Mouse (Mus musculus) C2C12 (cell line): ENCODE results near the gene Bcas3. TPM values are rescaled to one million over a fixed set of nuclear protein-coding genes. Genes with fewer than 3 reads are reported as not detected.

ENCODE experiments used
- H3K27me3 ChIP-seq: one replicate; pipeline ENCODE4 v1.6.1; 2011; ENCODE audit not compliant: control insufficient read depth, insufficient read depth, insufficient read length
- H3K36me3 ChIP-seq: one replicate; pipeline ENCODE4 v1.6.1; 2011; ENCODE audit not compliant: control insufficient read depth, insufficient read depth
- H3K4me3 ChIP-seq: one replicate; pipeline ENCODE4 v1.5.1; 2011; ENCODE audit warnings: mild to moderate bottlenecking, control low read depth; ENCODE audit not compliant: poor library complexity, insufficient read depth, severe bottlenecking
- H3K79me2 ChIP-seq: one replicate; pipeline ENCODE4 v1.6.1; 2011; ENCODE audit not compliant: control insufficient read depth, insufficient read depth
- H3K79me3 ChIP-seq: one replicate; pipeline ENCODE4 v1.6.1; 2011; ENCODE audit warnings: low read depth, control low read depth
- H3ac ChIP-seq: one replicate; pipeline ENCODE3; 2011; ENCODE audit warnings: low read depth; ENCODE audit not compliant: control insufficient read depth, insufficient read length
- CEBPB ChIP-seq: IDR thresholded peaks from one replicate; pipeline ENCODE4 v1.6.1; 2011; ENCODE audit warnings: low read depth, mild to moderate bottlenecking, control low read depth, moderate library complexity
- CTCF ChIP-seq: IDR thresholded peaks from one replicate; pipeline ENCODE4 v1.5.1; 2011; ENCODE audit not compliant: control insufficient read depth, insufficient read depth, insufficient read length
- FOSL1 ChIP-seq: IDR thresholded peaks from one replicate; pipeline ENCODE4 v1.8.0; 2011; ENCODE audit warnings: mild to moderate bottlenecking, low read length; ENCODE audit not compliant: poor library complexity, insufficient read depth, severe bottlenecking
- MAX ChIP-seq: IDR thresholded peaks from one replicate; pipeline ENCODE4 v1.6.1; 2011; ENCODE audit warnings: mild to moderate bottlenecking, control low read depth
- MYOD1 ChIP-seq: IDR thresholded peaks from one replicate; pipeline ENCODE4 v1.6.1; 2011; ENCODE audit warnings: low read depth; ENCODE audit not compliant: control insufficient read depth, insufficient read length
- MYOG ChIP-seq: IDR thresholded peaks from one replicate; pipeline ENCODE4 v1.6.1; 2011; ENCODE audit not compliant: control insufficient read depth, insufficient read length; ENCODE audit errors: extremely low read depth
- USF1 ChIP-seq: IDR thresholded peaks from one replicate; pipeline ENCODE4 v1.6.1; 2011; ENCODE audit warnings: low read depth, mild to moderate bottlenecking, control low read depth, moderate library complexity
- polyA plus RNA-seq: library from polyadenylated mRNA; unstranded; fragments of >200 nt; fragmentation: generic; extraction: Trizol; gene quantifications from one replicate; pipeline ENCODE4 v1.2.1, GENCODE M21; 2012; ENCODE audit warnings: missing spikeins

Gene Bcas3
- polyA plus RNA-seq, 1 experiment, result 11.1 TPM

- Histone ChIP-seq H3K79me3 (no peaks in the 10 kb centered on the region), H3K27me3 (no peaks in the 10 kb centered on the region), H3ac (no peak overlapping the region), H3K36me3 (no peaks in the 10 kb centered on the region), H3K4me3 (no peak overlapping the region), H3K79me2 (no peaks in the 10 kb centered on the region)
- TF ChIP-seq USF1, result no peak
- no peak for TF ChIP-seq MYOD1
- no peak for TF ChIP-seq MAX
- no peak for TF ChIP-seq CTCF
- TF ChIP-seq FOSL1, result no peak
- no peak for TF ChIP-seq CEBPB
- TF ChIP-seq MYOG, result no peak
Observed at GRCm38 (mm10) chr11:85792534-85793215, 439.7 kb downstream of the Bcas3 start.

- H3K79me2 ChIP-seq, result no peaks in the 10 kb centered on the region
- no peaks in the 10 kb centered on the region for H3K79me3 ChIP-seq
- no peak overlapping the region for H3ac ChIP-seq
- no peaks in the 10 kb centered on the region for H3K36me3 ChIP-seq
- no peaks in the 10 kb centered on the region for H3K27me3 ChIP-seq
- TF ChIP-seq MYOG (no peak), CEBPB (no peak), CTCF (no peak), MAX (no peak), USF1 (no peak), FOSL1 (no peak), MYOD1 (no peak)
- no peak overlapping the region for H3K4me3 ChIP-seq
Observed at GRCm38 (mm10) chr11:85799456-85799855, 446.5 kb downstream of the Bcas3 start.

GRCm38 (mm10) chr11:85799856-85800255 lies 446.9 kb downstream of the Bcas3 start:
- Histone ChIP-seq H3ac (no peak overlapping the region), H3K27me3 (no peaks in the 10 kb centered on the region), H3K79me3 (no peaks in the 10 kb centered on the region), H3K79me2 (no peaks in the 10 kb centered on the region), H3K4me3 (no peak overlapping the region), H3K36me3 (no peaks in the 10 kb centered on the region)
- TF ChIP-seq MYOG (no peak), CEBPB (no peak), CTCF (no peak), MYOD1 (no peak), FOSL1 (no peak), MAX (no peak), USF1 (no peak)

GRCm38 (mm10) chr11:85800380-85800779 lies 447.4 kb downstream of the Bcas3 start:
- no peaks in the 10 kb centered on the region for H3K27me3 ChIP-seq
- TF ChIP-seq CEBPB (no peak), FOSL1 (no peak), MYOD1 (no peak), MYOG (no peak), CTCF (no peak), MAX (no peak), USF1 (no peak)
- no peaks in the 10 kb centered on the region for H3K36me3 ChIP-seq
- no peaks in the 10 kb centered on the region for H3K79me3 ChIP-seq
- no peaks in the 10 kb centered on the region for H3K79me2 ChIP-seq
- H3K4me3 ChIP-seq, result no peak overlapping the region
- no peak overlapping the region for H3ac ChIP-seq

GRCm38 (mm10) chr11:85804048-85804447 lies 451.1 kb downstream of the Bcas3 start:
- no peaks in the 10 kb centered on the region for H3K27me3 ChIP-seq

More at GRCm38 (mm10) chr11:85804048-85804447, 451.1 kb downstream of the Bcas3 start:
- TF ChIP-seq FOSL1, result no peak
- TF ChIP-seq MYOD1, result no peak
- no peak for TF ChIP-seq CEBPB
- no peak for TF ChIP-seq CTCF
- TF ChIP-seq MAX, result no peak
- TF ChIP-seq MYOG, result no peak
- no peak for TF ChIP-seq USF1
- Histone ChIP-seq H3K36me3 (no peaks in the 10 kb centered on the region), H3K79me2 (no peaks in the 10 kb centered on the region), H3ac (no peak overlapping the region), H3K79me3 (no peaks in the 10 kb centered on the region), H3K4me3 (no peak overlapping the region)
